Mouse (Mus musculus) kidney, postnatal 25 days (tissue): ENCODE measurements at regions not wholly inside any gene's neighbourhood (a gene's known extent, or its start where the extent isn't known, plus 50 kb on each side); places are given as distances from the start of the nearest gene placed in this dataset.

Experiments
- DNase-seq, 2 experiments: peaks; one replicate each; pipeline ENCODE4 v3.0.0; 2021; ENCODE audit warnings: mixed read lengths in 2 of 2

DNA sequence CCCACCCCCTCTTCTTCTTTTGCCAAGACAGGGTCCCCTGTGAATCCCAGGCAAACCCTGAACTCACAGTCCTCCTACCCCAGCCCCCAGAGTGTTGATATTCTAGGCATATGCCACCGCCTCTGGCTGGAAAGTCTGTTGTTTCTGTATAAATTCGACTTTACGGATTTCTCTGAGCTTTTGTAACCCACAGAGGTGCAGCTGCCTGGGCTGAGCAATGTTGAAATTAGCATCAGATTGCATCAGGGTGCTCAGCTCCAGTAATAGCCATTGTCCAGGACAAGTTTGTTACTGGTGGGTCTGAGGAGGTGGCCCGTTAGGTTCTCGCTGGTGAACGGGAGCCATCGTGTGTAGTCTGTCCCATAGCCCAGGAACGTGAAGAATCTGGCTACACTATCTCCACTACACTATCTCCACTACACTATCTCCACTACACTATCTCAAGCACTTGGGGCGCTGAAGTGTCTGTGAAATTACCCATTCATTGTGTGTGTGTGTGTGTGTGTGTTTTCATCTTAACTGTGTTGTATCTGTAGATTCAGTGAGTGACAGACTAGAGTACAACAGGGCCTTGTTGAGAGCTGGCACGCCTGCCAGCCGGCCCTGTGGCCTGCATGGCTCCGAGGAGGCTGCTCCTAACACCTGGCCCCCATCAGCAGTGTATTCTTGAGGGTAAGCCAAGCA is 92.4 kb upstream of the Hnrnpk start:
- no peak for DNase-seq

DNA sequence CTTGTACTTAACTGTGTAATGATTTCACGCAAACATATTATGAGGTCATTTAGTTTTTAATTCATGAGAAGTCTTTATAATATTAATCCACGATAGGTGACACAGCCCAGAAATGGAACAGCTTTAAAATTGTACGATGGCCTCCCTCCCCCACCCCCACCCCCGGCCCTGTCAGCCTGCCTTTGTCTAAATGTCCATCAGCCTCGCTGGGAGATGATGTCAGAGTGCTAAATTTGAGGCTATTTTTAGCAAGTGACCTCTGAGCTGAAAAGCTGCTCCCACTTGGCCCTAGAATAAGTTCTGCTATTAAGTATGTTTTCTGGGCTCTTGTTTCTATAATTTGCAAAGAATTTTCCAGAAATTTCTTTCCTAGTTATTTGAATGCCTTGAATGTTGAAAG is 91.6 kb upstream of the Hnrnpk start:
- DNase-seq: no peak

DNA sequence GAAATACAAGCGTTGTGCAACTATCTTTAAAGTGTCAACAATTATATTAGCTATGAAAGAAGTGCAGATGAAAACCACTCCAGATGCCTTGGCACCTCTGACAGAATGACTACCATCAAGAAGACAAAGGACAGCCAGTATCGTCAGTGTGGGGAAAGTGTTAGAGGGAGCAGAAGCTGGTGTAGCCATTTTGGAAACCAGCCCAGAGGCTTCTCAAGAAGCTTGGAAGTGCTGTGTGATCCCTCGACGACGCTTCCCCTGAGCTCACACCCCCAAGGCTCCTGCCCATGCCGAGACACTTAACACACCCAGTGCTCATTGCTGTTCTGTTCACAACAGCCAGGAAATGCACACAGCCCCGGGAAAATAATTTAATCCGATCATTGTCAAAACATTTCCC is 87.7 kb upstream of the Hnrnpk start:
- DNase-seq: no peak

DNA sequence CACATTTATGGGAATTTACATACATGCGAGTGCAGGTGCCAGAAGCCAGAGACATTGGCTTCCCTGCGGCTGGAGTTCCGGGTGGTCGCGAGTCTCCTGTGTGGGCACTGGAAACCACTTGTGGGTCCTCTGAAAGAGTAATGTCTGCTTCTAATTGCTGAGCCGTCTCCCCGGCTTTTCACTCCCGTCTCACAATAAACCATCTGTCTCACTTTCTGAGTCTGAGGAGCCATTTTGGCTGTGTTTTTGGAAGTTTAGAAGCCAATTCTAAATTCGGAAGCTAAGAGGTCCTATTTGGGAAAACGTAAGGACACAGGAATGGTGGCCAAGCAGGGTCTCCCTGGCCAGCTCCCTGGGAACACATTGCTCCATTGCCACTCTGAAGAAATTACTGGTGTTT is 81.9 kb upstream of the Hnrnpk start:
- no peak for DNase-seq

DNA sequence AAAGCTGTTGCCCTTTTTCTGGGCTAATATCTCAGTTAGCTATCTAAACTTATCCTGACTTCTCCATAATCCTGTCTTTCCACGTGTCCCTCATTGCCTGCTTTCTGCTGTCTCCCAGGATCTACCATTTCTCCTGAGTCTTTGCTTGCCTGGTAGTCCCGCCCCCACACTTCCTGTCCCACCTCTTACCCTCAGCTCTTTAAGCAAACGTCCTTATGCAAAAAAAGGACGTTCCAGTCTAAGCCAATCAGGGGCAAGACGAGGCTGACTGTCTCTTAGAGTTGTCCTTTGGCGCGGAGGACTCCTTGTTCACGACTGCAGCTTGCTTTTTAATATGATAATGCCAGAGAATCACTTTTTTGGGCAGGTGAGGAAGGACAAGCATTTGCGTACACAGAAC is 79.6 kb upstream of the Hnrnpk start:
- DNase-seq: no peak

DNA sequence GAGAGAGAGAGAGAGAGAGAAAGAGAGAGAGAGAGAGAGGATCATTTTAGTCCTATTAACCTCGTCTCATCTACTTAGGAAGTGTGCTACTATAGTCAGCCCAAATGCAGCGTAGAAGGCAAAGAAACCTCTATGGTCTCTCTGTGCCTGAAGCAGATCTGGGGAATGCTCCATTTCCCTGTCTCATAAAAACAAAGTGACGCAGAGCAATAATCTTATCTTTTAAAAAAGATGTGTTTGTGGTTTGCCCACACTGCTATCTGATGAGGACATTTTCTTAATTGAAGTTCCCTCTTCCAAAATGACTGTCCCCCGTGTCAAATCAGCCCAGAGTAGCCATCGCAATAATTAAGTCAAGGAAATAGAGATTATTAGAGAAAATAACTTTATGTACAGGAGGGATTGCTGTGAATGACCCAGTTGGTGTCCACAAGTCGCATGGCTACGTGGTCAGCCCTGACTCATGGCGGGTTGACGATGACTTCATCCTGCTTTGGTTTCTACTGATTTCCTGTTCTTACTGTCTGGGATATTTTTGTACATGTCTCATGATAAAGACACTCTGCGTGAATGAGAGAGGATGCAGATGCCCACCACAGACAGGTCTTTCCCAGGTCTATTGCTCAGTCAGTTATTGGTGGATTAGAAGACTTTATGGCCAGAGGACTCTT is 77.9 kb upstream of the Hnrnpk start:
- no peak for DNase-seq

DNA sequence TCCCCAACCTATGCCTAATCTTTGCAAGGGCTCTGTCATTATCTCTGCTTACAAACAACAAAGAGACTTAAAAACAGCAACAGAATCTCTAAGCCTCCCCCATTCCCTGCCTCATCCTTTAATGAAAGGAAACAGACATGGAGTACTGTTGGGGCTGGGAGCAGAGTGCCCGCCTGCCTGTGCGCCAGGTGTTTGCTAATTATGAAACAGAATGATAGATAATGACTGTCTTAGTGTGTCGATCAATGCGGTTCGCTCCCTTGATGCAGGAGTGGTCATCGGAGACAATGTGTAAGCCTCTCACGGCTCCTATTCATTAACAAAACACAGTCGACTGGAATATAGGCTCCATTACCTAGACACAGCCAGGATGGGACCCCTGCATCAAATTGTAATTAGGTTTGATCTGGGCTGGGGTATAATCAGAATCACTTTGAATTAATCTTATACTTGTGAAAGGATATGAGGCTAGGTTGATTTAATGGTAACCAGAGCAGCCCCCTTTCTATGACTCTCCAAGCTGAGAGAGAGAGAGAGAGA is 77.3 kb upstream of the Hnrnpk start:
- no peak for DNase-seq

DNA sequence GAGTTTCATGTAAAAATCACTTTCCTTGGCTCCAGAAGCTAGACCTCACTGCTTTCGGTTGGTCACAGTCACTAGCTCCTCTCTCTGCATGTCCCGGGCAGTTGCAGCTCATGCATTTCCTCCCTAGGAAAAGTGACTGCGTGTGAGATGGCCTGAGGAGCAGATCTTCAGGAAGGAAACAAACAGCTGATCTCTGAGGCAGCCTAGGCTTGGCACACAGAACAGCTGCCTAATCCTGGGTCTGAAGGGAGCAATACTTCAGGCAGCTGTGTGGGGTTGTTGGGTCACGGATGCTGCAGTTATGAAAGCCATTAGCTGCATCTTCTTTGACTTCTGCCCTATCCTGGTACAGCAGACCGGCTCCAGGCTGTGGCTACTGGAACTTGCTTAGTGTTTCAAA is 75.3 kb upstream of the Hnrnpk start:
- peak; percentile 5 to 49 for DNase-seq

DNA sequence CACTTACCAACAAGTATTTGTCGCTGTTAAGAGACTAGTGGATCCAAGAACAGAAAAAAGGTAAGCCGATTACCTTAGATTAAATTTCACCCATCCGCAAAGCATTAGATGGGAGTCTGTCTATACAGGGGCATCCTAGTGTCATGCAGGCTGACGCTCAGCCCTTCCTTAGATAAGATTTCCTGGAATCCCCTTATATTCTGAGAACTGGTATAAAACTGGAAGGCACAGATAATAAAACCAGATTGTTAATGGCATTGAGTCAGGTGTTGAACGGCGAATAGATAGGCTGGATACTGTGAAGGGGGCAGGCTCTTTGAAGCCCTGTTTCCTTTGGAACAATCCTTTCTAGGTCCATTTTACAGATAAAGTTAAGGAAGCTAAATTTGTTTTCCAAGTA is 74.1 kb upstream of the Hnrnpk start:
- DNase-seq: no peak

DNA sequence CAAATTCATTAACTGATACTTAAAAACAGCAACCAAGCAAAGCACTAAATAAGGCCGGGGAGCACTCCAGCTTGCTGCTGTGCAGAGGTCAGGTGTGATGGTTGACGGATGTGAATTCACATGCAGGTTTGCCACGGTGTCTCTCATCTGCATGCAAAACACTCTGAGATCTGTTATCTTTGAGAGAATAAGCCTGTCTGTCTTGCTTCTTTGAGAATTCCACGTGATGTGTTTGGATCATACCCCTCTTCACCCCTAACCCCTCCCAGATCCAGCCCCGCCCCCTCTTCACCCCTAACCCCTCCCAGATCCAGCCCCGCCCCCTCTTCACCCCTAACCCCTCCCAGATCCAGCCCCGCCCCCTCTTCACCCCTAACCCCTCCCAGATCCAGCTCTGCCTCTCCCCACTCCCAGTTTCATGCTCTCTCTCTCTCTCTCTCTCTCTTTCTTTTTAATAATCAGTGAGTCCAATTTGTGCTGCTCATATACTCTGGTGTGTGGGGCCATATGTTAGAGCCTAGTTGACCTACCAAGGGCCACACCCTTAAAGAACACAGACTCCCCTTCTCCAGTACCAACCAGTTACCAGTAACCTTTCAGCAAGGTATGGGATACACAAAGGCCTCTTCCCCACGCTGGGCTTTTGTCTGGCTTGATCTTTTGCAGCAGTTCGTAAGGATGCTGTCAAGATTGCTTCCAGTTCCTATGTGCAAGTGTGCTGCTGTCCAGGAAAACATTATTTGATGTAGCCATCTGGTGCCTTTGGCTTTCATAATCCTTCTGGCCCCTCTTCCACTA is 73.1 kb upstream of the Hnrnpk start:
- no peak for DNase-seq

DNA sequence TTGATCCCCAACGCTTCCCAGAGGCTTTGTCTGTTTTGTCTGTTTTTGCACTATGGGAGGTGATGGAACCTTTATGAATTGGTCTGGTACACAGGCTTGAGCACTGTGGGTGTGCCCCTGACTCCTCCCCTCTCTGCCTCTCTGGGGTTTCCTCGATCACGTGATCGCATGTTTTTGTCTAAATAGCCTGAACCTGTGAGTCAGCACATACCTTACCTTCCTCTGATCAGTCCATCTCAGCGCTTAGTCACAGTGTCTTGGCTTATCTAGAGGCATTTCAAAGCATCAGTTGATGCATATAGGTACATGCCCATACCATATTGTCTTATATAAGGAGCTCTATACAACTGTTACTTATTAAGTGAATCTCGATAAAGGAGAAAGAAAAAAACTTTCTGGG is 72.4 kb upstream of the Hnrnpk start:
- no peak for DNase-seq

DNA sequence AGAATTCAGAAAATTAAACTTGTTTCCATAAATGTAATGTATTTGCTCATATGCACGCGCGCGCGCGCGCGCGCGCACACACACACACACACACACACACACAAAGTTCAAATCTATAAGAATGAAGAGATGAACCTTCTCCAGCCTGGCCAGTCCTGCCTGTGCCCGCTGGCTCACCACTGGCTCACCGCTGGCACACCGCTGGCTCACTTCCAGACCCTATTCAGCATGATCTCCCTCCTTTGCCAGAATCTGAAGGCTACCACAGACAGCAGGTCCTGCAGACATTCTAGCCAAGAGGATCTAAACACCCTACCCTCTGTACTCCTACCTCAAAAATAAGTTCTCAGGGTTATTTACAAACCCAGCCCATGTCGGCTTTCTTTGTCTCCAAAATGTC is 69.3 kb upstream of the Hnrnpk start:
- peak in 1 of 2 experiments; percentile 16 for DNase-seq

DNA sequence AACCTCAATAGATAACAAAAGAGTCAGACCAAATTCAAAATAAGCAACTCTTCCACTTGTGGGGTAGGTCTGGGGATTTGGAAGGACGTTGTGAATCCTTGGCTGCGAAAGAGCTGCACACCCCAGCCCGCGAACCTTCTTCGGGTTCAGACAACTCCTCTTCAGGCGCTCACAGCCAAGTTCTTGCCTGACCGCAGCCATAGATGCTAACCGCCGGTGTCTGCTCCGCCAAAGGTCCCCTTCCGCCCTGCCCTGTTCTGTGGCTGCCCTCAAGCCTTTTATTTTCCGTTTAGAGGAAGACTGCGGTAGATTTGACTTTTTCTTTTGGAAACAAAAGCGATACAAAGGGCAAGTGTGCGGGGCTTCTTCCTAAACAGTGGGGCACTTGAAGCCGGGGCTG is 68.6 kb upstream of the Hnrnpk start:
- peak; percentile 27 to 44 for DNase-seq

DNA sequence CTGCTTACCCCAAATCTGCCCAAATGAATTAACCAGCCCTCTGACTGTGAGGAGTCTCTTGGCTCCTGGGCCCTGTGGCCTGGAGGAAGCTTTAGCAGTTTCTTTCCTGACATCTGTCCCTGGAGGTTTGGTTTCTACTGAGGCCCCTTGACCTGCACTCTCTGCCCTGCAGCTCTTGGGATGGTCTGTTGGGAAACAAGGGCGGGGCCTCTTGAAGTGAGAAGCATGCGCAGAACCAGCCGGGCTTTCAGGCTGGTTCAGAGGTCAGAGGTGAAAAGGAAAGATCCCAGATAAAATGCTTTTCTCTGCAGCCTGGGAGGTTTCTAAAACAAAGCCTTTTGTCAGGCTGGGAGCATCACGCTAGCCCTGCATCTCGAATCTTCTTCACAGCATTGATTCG is 66.6 kb upstream of the Hnrnpk start:
- DNase-seq: peak; percentile 20 to 63

DNA sequence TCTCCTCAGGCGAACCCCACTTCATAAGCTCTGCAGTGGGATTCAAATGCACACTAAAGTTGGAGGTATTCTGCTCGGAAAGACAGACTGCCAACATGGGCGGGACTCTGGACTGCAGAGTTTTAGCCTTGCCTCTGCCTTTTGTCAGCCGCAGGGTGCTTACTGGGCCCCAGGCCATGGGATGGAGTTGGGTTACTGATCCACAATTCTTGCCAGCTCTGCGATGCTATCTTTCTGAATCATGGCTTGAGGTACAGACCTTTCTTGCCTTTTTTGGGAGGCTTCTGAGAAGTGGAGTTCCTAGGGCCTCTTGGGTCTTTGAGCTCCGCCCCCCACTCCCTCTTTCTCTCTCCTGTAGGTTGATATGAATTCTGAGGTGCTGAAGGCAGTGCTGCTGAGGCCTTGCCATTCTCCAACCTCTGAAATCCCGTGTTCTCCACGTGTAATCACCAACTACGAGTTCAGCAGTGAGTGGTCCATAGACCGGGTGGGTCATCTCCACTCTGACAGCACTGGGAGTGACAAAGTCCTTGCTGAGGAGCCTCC is 64.0 kb upstream of the Hnrnpk start:
- DNase-seq: no peak

DNA sequence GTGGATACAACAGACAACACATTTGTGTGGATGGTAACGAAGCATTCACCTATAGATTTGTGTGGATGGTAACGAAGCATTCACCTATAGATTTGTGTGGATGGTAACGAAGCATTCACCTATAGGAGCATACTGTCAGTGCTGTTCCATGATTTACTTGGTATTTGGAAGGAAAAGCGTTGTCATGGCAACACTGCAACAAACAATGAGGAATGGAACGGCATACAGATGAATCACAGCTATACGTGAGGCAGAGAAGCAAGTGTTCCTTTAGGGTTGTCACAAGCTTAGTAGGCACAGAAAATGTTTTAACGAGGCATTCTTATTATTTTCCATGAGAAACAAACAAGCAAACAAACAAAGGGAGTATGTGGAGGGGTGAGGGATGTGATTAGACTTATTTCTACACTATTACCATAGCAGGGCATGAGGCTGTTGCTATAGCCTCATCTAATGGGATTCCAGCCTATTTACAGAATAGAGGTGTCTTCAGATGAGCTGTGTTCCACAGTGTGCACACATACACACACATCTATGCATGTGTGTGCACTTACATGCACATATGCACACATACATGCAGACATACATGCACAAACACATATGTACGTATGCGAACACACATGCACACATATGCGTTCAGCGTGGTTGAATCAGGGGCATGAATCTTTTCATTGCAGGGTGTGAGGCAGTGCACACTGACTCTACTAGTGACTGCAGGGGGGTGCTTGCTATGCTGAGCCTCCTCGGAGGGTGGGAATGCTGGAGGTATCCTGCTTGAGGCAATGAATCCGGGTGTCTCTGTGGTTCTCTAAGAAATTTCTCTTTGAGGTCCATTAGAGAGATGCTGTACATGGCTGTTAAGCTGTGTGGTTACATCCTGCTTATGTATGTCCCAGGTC is 62.3 kb upstream of the Hnrnpk start:
- no peak for DNase-seq
